Mouse (Mus musculus) embryonic facial prominence, embryonic 14.5 days (tissue): ENCODE results near the gene Jmy. TPM values are rescaled to one million over a fixed set of nuclear protein-coding genes. Genes with fewer than 3 reads are reported as not detected.
"Not testable (repeated sequence)": the region's sequence is repeated elsewhere in the genome, so short reads cannot be mapped to it uniquely, and the experiment has no call there.

Source experiments
- ATAC-seq: fragments of 200-750 bp; cut with Nextera tagmentation; 2 replicates; pipeline ENCODE4 v1.8.0; 2017; ENCODE audit warnings: low read depth, moderate number of reproducible peaks, moderate TSS enrichment
- DNase-seq: peaks from one replicate; pipeline ENCODE4 v3.0.0-alpha.2; 2015; ENCODE audit warnings: low spot score
- H3K27ac ChIP-seq: fragments of 300-500 bp; sonication (generic); replicated peaks from 2 replicates; pipeline ENCODE4 v1.5.1; 2014; ENCODE audit warnings: low read depth, mild to moderate bottlenecking, low read length, moderate library complexity
- H3K27me3 ChIP-seq: fragments of 300-500 bp; sonication (generic); replicated peaks from 2 replicates; pipeline ENCODE4 v1.6.1; 2014; ENCODE audit warnings: low read length; ENCODE audit not compliant: control insufficient read depth, insufficient read depth
- H3K36me3 ChIP-seq: fragments of 300-500 bp; sonication (generic); 2 replicates; pipeline ENCODE4 v1.6.1; 2014; ENCODE audit warnings: low read length, mixed read lengths; ENCODE audit not compliant: control insufficient read depth, insufficient read depth
- H3K4me1 ChIP-seq: fragments of 300-500 bp; sonication (generic); 2 replicates; pipeline ENCODE4 v1.6.1; 2014; ENCODE audit warnings: antibody characterized with exemption, low read length; ENCODE audit not compliant: control insufficient read depth, insufficient read depth
- H3K4me2 ChIP-seq: fragments of 300-500 bp; sonication (generic); 2 replicates; pipeline ENCODE4 v1.6.1; 2014; ENCODE audit warnings: low read depth, mild to moderate bottlenecking, low read length, moderate library complexity, mixed read lengths
- H3K4me3 ChIP-seq: fragments of 300-500 bp; sonication (generic); 2 replicates; pipeline ENCODE4 v1.5.1; 2014; ENCODE audit warnings: low read depth, mild to moderate bottlenecking, low read length
- H3K9ac ChIP-seq: fragments of 300-500 bp; sonication (generic); 2 replicates; pipeline ENCODE4 v1.6.1; 2014; ENCODE audit warnings: low read depth, mild to moderate bottlenecking, low read length, moderate library complexity, mixed read lengths
- H3K9me3 ChIP-seq: fragments of 300-500 bp; sonication (generic); 2 replicates; pipeline ENCODE4 v1.6.1; 2016; ENCODE audit warnings: low read length; ENCODE audit not compliant: control insufficient read depth
- WGBS: fragments of 180-500 bp; shearing (Covaris S2); extraction: QIAGEN DNeasy Blood & Tissue Kit; methylation state at CpG from one replicate; pipeline ENCODE4 v1.1.7; 2014; 5-methylcytosine and 5-hydroxymethylcytosine counted together
- polyA plus RNA-seq: library from polyadenylated mRNA; unstranded; fragments of >200 nt; fragmentation: Nextera tagmentation; extraction: Ambion mirVana; gene quantifications from 2 replicates; pipeline ENCODE4 v1.2.1, GENCODE M21; 2014

The Jmy gene
- polyA plus RNA-seq, 1 experiment from 2014 or later: 6.2 TPM

DNA sequence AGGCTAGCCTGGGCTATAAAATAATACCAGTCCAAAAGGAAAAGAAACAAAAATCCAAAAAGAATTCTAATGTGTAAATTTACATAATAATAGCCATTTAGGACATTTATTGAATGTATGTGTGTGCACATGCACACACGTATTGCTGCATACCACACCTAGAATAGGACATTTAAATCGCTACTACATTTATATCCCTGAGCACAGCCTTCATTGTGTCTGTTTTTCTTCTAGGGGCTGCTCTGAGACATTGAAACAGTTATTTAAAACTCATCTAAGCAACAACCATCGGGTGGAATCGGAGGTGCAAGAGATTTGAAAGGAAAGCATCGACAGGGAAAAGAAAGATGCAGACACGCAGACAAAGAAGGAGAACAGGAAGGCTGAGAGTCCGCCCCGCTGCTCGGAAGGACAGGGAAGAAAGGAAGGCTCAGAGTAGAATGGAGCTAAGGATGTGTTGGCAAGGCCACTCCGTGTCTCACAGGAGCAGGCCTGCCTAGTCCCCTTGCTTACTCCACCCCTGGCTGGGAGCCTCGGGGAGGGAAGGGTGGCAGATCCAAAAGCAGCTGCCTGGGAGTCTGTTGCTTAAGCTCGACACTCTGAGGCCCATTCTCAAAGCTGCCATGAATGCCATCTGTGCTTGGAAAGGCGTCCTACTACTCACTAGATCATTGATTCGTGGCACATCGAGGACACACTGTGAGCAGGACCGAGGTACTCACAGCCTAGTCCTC, 11.0 kb upstream of the Jmy start:
- H3K36me3 ChIP-seq: no peaks in the 10 kb centered on the region
- H3K4me3 ChIP-seq: no peak overlapping the region
- 0 out of 2 replicates have a peak, but pooled peaks cover 4% of the 10 kb centered on the region for H3K4me1 ChIP-seq
- H3K4me2 ChIP-seq: no peak overlapping the region
- ATAC-seq (no peak), DNase-seq (peak; percentile 20)
- no peak overlapping the region for H3K27ac ChIP-seq
- H3K9ac ChIP-seq: peak overlapping the region; percentile 28; the same call in 1 of the 2 replicates
- H3K27me3 ChIP-seq: no peaks in the 10 kb centered on the region
- WGBS: 59% methylated on average over 16 of the region's 16 CpGs
- no peaks in the 10 kb centered on the region for H3K9me3 ChIP-seq

GRCm38 (mm10) chr13:93506920-93507319, 7.3 kb upstream of the Jmy start:
- not testable (repeated sequence) for H3K36me3 ChIP-seq, DNase-seq, H3K9ac ChIP-seq, H3K9me3 ChIP-seq, H3K4me2 ChIP-seq, ATAC-seq, H3K4me3 ChIP-seq, H3K27me3 ChIP-seq, H3K27ac ChIP-seq, H3K4me1 ChIP-seq
- 86% methylated on average over 5 of the region's 5 CpGs for whole genome bisulfite sequencing

- no peak for DNase-seq
- H3K9me3 ChIP-seq: no peaks in the 10 kb centered on the region
- 35% methylated on average over 4 of the region's 4 CpGs for WGBS
- H3K4me3 ChIP-seq: no peak overlapping the region
- ATAC-seq: no peak
- peaks cover 11% of the 10 kb centered on the region for H3K4me1 ChIP-seq
- no peak overlapping the region for H3K4me2 ChIP-seq
- no peak overlapping the region for H3K27ac ChIP-seq
- H3K9ac ChIP-seq: no peak overlapping the region
- H3K36me3 ChIP-seq: no peaks in the 10 kb centered on the region
- H3K27me3 ChIP-seq: no peaks in the 10 kb centered on the region
Measured at GRCm38 (mm10) chr13:93501724-93502123, 2.1 kb upstream of the Jmy start.

DNA sequence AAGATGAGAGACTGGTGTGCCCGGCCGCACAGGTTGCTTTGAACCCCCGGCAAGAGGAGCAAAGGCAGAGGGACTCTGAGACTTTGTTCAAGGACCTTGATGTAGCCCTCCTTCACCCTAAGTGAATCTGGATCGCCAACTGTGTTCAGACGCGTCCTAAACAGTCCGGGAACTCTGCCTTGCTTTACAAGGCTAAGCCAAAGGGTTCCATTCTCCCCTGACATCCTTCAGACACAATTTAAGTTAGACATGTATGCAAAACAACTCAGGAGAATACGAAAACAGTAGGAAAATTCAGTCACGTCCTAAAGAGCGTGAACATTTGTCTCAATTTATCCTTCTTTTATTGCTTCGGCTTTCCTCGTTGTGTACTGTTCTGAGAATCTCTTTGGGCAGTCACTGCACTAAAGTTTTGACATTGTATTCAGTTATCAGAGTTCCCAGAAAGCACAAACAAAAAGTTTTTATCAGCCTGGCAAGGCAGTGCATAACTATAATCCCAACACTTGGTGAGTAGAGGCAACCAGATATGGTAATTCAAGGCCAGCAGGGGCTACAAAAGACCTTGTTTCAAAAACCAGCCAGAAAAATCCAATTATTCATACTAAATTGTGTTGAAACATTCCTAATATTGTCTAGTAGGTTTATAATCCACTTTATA, 495 bp upstream of the Jmy start:
- Histone ChIP-seq H3K4me3 (peak overlapping the region; percentile 91), H3K4me2 (peak overlapping the region; percentile 90), H3K4me1 (peaks cover 21% of the 10 kb centered on the region), H3K27ac (peak overlapping the region; percentile 97), H3K27me3 (no peaks in the 10 kb centered on the region), H3K9ac (peak overlapping the region; percentile 96), H3K36me3 (no peaks in the 10 kb centered on the region), H3K9me3 (no peaks in the 10 kb centered on the region)
- DNase-seq (no peak), ATAC-seq (no peak; the same call in 1 of the 2 replicates)
- 11% methylated on average over 12 of the region's 12 CpGs for WGBS

DNA sequence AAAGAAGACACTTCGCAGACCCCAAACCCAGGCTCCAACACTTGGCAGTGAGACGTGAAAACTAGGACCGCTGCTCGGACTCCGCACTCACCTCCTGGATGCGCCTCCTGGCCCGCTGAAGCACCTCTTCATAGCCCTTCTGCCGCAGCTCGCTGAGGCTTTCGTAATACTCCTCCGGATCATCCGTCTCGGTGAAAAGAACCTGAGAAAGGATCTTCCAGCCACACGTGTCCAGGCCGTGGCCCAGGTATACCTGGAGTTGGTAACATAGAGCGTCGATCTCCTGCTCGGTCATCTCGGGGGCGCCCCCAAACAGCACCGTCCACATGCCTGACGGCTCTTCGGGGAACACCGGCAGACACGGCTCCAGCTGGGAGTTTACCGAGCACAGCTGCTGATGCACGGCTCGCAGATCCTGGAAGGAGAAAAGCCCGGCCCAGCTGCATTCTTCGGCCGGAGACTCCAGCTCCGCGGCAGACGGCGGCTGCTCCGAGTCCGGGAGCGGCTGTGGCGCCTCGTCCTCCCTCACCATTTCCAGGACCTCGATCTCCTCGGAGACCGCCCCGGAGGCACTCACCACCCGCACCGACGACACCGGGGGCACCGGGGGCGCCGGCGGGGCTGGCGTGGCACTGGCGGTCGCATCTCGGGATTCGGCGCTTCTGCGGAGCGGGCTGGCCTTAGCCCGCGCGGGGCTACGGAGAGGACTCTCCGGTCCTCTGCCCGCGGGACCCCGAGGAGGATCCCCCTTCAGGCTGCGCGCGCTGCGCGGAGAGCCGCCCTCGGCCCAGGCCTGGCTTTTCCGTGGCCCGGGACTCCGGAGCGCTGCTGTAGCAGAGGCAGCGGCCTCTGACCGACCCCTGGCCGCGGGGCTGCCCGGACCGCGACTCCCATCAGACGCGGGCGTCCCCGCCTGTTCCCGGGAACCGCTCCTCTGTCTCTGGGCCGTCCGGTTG, 1.1 kb downstream of the Jmy start:
- peak overlapping the region; percentile 96 for H3K9ac ChIP-seq
- DNase-seq: peak; percentile 49
- peaks cover 24% of the 10 kb centered on the region for H3K4me1 ChIP-seq
- H3K9me3 ChIP-seq: no peaks in the 10 kb centered on the region
- peak overlapping the region; percentile 97 for H3K27ac ChIP-seq
- peak; percentile 41 for ATAC-seq
- WGBS: 0% methylated on average over 48 of the region's 94 CpGs
- peaks cover 6% of the 10 kb centered on the region; the same call in 1 of the 2 replicates for H3K36me3 ChIP-seq
- H3K27me3 ChIP-seq: no peaks in the 10 kb centered on the region
- H3K4me3 ChIP-seq: peak overlapping the region; percentile 91
- H3K4me2 ChIP-seq: peak overlapping the region; percentile 90

GRCm38 (mm10) chr13:93496977-93497376, 2.6 kb downstream of the Jmy start:
- Histone ChIP-seq H3K27me3 (no peaks in the 10 kb centered on the region), H3K9me3 (no peaks in the 10 kb centered on the region), H3K4me2 (peak overlapping the region; percentile 90), H3K27ac (no peak overlapping the region), H3K9ac (peak overlapping the region; percentile 96; the same call in 1 of the 2 replicates), H3K4me3 (peak overlapping the region; percentile 91), H3K4me1 (peaks cover 24% of the 10 kb centered on the region), H3K36me3 (peaks cover 10% of the 10 kb centered on the region; the same call in 1 of the 2 replicates)
- DNase-seq (no peak), ATAC-seq (no peak)
- 25% methylated on average over 1 of the region's 1 CpGs for WGBS

GRCm38 (mm10) chr13:93488510-93488909, 11.1 kb downstream of the Jmy start:
- H3K9ac ChIP-seq: no peak overlapping the region
- no peak; the same call in 1 of the 2 replicates for ATAC-seq
- no peak for DNase-seq
- no peak overlapping the region for H3K4me2 ChIP-seq
- H3K4me3 ChIP-seq: no peak overlapping the region
- H3K27me3 ChIP-seq: no peaks in the 10 kb centered on the region
- no peaks in the 10 kb centered on the region; the same call in 1 of the 2 replicates for H3K4me1 ChIP-seq
- no peaks in the 10 kb centered on the region for H3K9me3 ChIP-seq
- no peak overlapping the region for H3K27ac ChIP-seq
- peaks cover 16% of the 10 kb centered on the region; the same call in 1 of the 2 replicates for H3K36me3 ChIP-seq
- WGBS: 63% methylated on average over 2 of the region's 2 CpGs

DNA sequence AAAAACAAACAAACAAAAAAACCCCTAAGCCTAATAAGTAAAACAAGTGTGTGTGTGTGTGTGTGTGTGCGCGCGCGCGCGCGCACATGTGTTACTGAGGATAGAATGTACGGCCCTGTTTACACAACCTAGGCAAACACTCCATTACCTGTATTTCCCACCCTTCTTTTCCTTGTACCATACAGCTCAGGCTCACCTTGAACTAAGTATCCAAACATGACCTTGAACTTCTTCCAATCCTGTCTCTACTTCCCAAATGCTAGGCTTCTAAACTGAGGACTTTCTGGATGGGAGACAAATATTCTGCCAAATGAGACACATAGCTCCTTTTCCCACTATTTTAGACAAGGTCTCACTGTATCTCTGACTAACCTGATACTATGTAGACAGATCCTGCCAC, 11.9 kb downstream of the Jmy start:
- H3K4me1 ChIP-seq: no peaks in the 10 kb centered on the region; the same call in 1 of the 2 replicates
- no peak overlapping the region for H3K27ac ChIP-seq
- H3K27me3 ChIP-seq: no peaks in the 10 kb centered on the region
- WGBS: 89% methylated on average over 8 of the region's 8 CpGs
- H3K4me3 ChIP-seq: no peak overlapping the region
- no peak for DNase-seq
- no peak overlapping the region for H3K4me2 ChIP-seq
- H3K9ac ChIP-seq: no peak overlapping the region
- H3K36me3 ChIP-seq: 0 out of 2 replicates have a peak, but pooled peaks cover 13% of the 10 kb centered on the region
- no peaks in the 10 kb centered on the region for H3K9me3 ChIP-seq
- ATAC-seq: no peak
